Mouse (Mus musculus) embryo, embryonic 11 days (tissue): ENCODE data around the gene Cd209b.

Experiments used
- DNase-seq: peaks from one replicate; pipeline ENCODE4 v3.0.0-alpha.2; 2015

The Cd209b gene

DNA sequence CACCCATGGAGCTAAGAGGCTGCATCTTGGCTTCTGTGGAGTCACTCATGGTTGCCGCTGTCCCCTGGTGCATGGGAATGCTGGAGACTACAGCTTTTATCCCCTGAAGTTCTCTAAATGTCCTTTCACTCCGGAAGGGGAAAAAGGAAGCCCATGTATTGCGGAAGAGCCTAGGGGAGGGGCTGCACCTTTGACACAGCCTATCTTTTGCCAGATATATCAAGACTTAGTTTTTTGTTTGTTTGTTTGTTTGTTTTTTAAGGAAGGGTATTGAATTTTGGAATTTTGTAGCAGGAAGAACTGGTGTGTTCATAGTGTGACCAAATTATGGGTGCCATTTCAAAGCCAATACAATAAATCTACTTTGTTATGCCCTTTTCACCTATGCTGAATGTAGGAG lies at the start of gene Cd209b:
Cd209b (minus strand) TSS at position 101 of the 400 bp plus-strand sequence.
- DNase-seq = no peak

DNA sequence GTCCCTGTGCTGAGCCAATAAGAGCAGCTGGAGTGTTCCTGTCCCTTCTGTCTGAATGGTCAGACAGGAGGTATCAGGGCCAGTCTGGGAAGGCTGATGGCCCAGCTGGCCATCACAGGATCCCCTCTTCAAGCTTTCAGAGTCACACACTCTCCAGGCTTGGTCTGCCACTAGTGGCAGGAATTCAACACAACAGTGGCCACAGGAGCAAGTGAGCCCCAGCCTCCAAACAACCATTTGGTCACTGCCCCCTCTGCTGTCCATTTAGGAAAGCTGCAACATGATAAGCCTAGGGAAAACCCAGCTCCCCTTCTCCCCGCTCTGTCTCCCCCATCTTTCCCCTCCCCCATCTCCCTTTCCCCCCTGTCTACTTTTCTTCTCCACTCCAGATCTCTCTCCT lies 29.4 kb upstream of the Cd209b start:
- DNase-seq = no peak

DNA sequence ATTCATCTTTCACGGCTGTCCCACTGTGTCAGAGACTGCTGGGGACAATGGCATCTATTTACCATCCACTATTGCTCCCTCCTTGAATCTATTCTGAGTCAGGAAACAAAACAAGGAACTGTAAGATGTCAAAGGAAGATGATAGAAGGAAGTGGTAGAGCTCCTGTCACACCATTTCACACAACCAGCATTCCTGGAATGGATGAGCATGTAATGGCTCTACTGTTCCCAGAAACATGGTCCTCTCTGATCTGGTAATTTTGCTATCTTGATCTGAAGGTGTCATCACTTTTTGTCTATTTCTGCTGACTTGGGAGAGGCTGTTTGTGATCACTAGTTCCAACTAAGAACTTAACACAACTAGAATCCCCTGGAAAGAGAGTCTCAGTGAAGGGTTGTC lies 28.0 kb upstream of the Cd209b start, which contains the start of gene Cd209c:
Cd209c (minus strand) TSS at position 101 of the 400 bp plus-strand sequence.
- no peak for DNase-seq

- DNase-seq = no peak
These were observed 13.4 kb upstream of the Cd209b start for GRCm38 (mm10) chr8:3940023-3940422.

DNA sequence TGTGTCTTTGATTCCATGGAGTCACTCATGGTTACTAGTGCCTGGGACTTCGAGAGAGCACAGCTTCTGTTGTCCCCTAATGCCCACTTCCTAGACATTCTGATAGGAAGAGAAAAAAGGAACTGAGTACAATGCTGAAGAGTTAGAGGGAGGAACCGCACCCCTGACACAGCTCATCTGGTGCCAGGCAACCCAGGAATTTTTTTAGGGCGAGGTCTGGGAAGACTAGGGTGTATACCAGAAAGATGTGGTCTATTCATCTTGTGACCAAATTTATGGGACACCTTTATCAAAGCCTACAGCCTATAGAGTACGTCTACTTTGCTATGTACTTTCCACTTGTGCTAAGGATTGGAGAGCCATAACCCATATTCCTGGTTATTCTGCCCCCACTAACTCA lies 48.2 kb downstream of the Cd209b start, which contains the start of gene Cd209d:
Cd209d (minus strand) TSS at position 101 of the 400 bp plus-strand sequence.
- DNase-seq = no peak

GRCm38 (mm10) chr8:3876121-3876520 lies 50.5 kb downstream of the Cd209b start:
- DNase-seq = no peak
